Mouse (Mus musculus) small intestine, adult 2 months (tissue): ENCODE measurements around the gene Nfil3.

Experiments used
- CTCF ChIP-seq: fragments of 200-500 bp; IDR thresholded peaks from 2 replicates; pipeline ENCODE4 v1.5.1; 2012; ENCODE audit warnings: low read depth, mild to moderate bottlenecking, control low read depth, inconsistent platforms, low read length, moderate library complexity, mixed read lengths; ENCODE audit not compliant: insufficient replicate concordance, insufficient read length; ENCODE audit errors: extremely low read depth
- POLR2A ChIP-seq: fragments of 200-500 bp; IDR thresholded peaks from 2 replicates; pipeline ENCODE4 v1.6.1; 2012; ENCODE audit warnings: low read depth, mild to moderate bottlenecking, control low read depth, inconsistent platforms, low read length, moderate library complexity

GRCm38 (mm10) chr13:52978321-52978981, 2.4 kb downstream of the Nfil3 start:
- TF ChIP-seq CTCF (no peak), POLR2A (no peak)
